Mouse (Mus musculus) lung, postnatal 36 days (tissue): Measurements from ENCODE around the gene D6Ertd527e.
A peak's percentile ranks its signal among the peaks of the same experiment; 100 is the strongest.
"Not testable (repeated sequence)": the region's sequence is repeated elsewhere in the genome, so short reads cannot be mapped to it uniquely, and the experiment has no call there.

Experiments used
- DNase-seq: peaks from one replicate; pipeline ENCODE4 v3.0.0; 2022; ENCODE audit warnings: mixed read lengths

D6Ertd527e gene

GRCm38 (mm10) chr6:87104123-87104796, at the start of gene D6Ertd527e:
Gene D6Ertd527e (plus strand): TSS chr6:87104746.
- DNase-seq = no peak

- DNase-seq = no peak
These were observed 44.8 kb upstream of the D6Ertd527e start for GRCm38 (mm10) chr6:87059754-87060153.

- DNase-seq = no peak
These were observed 41.0 kb upstream of the D6Ertd527e start for GRCm38 (mm10) chr6:87063586-87063985.

- DNase-seq = peak; percentile 6
These were observed 36.3 kb upstream of the D6Ertd527e start for GRCm38 (mm10) chr6:87068209-87068608.

GRCm38 (mm10) chr6:87069195-87069900, 35.2 kb upstream of the D6Ertd527e start:
- DNase-seq = peak; percentile 72

GRCm38 (mm10) chr6:87070641-87071040, 33.9 kb upstream of the D6Ertd527e start:
- no peak for DNase-seq

GRCm38 (mm10) chr6:87072759-87073158, 31.8 kb upstream of the D6Ertd527e start:
- DNase-seq = no peak

- peak; percentile 13 for DNase-seq
These were observed 29.4 kb upstream of the D6Ertd527e start for GRCm38 (mm10) chr6:87075092-87075685.

- no peak for DNase-seq
These were observed 25.1 kb upstream of the D6Ertd527e start for GRCm38 (mm10) chr6:87079457-87079856.

GRCm38 (mm10) chr6:87085026-87085425, 19.5 kb upstream of the D6Ertd527e start:
- peak; percentile 53 for DNase-seq

GRCm38 (mm10) chr6:87088356-87088755, 16.2 kb upstream of the D6Ertd527e start:
- DNase-seq = no peak

GRCm38 (mm10) chr6:87090877-87091276, 13.7 kb upstream of the D6Ertd527e start:
- DNase-seq = no peak

GRCm38 (mm10) chr6:87092476-87092875, 12.1 kb upstream of the D6Ertd527e start:
- no peak for DNase-seq

- not testable (repeated sequence) for DNase-seq
These were observed 10.9 kb upstream of the D6Ertd527e start for GRCm38 (mm10) chr6:87093631-87094030.

GRCm38 (mm10) chr6:87099261-87099660, 5.3 kb upstream of the D6Ertd527e start:
- DNase-seq = no peak

- DNase-seq = peak; percentile 61
These were observed 4.8 kb upstream of the D6Ertd527e start for GRCm38 (mm10) chr6:87099671-87100296.

GRCm38 (mm10) chr6:87100297-87101020, 4.1 kb upstream of the D6Ertd527e start:
- DNase-seq = peak; percentile 15

GRCm38 (mm10) chr6:87101281-87101954, 3.1 kb upstream of the D6Ertd527e start:
- DNase-seq = peak; percentile 96

GRCm38 (mm10) chr6:87101955-87102353, 2.6 kb upstream of the D6Ertd527e start:
- DNase-seq = no peak

- DNase-seq = peak; percentile 47
These were observed 2.1 kb upstream of the D6Ertd527e start for GRCm38 (mm10) chr6:87102421-87102911.

GRCm38 (mm10) chr6:87103314-87103713, 1.2 kb upstream of the D6Ertd527e start:
- DNase-seq = no peak

GRCm38 (mm10) chr6:87111493-87111892, 6.9 kb downstream of the D6Ertd527e start:
- DNase-seq = no peak
